Mouse (Mus musculus): ENCODE data around the gene Snx1.
A peak's percentile ranks its signal among the peaks of the same experiment; 100 is the strongest.

The Snx1 gene

GRCm38 (mm10) chr9:66127193-66127546 is 783 bp upstream of the Snx1 start:
- DNase-seq (ENCODE audit: low spot score in 2 of 2): no peak

DNA sequence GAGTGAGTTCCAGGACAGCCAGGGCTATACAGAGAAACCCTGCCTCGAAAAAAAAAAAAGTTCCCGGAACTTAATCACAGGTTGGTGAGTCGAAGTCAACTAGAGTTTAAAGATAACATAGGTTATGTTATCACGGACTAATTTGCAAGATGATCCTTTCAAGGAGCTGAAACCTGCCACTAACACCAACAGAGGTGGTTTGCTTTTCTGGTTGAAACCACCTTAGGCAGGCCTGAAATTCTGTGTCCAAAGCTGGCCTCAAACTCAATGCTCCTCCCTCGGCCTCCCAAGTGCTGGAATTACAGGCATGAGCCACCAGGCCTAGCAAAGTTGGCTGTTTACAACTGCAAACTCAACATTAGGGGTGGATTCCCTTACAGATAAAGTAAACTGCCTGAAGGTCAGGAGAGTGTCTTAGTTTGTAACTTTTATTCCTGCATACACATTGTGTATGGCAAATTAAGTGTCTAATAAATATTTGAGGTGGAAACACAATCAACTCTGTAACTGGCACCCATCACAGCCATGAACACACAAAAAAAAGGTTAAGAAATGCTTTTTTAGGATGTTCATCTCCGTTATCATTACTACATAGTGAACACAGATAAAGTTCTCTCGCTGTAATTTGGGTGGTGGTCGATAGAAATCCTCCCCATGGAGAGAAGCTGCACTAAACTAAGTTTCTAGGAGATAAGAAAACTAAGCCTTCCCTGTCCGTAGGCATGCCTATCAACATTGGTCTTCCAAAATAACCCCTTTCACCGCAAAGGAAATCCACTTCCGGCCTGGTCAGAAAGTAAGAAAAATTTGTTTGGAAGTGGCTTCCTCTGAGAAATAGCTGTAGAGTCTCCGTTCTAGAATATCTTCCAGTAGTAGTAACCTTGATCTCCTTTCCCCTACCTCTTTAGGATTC is 588 bp downstream of the Snx1 start:
- DNase-seq (ENCODE audit: low spot score in 2 of 2): no peak

- peak; percentile 97 to 99 for DNase-seq (ENCODE audit: low spot score in 2 of 2)
Observed at GRCm38 (mm10) chr9:66124681-66125542, 1.5 kb downstream of the Snx1 start.

DNA sequence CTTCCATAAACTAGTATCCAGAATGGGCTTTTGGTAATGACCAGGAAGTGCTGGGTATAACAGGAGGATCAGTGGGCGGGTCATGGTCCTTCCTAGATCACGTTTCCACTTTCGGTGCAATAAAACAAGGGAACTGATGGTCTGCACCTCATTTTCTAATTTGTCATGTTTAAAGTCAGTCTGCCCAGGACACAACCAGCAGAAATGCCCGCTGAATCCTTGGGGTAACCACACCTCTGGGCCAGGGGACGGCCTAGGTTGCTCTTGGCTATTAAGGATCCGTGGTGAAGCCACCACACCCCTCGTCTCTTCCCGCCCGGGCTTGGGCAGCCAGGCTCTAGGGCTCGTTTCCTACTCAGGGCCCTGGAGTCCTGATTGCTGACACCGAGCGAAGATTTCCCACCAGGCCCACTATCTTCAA is 2.3 kb downstream of the Snx1 start:
- DNase-seq (ENCODE audit: low spot score in 2 of 2): peak; percentile 25 to 34

DNA sequence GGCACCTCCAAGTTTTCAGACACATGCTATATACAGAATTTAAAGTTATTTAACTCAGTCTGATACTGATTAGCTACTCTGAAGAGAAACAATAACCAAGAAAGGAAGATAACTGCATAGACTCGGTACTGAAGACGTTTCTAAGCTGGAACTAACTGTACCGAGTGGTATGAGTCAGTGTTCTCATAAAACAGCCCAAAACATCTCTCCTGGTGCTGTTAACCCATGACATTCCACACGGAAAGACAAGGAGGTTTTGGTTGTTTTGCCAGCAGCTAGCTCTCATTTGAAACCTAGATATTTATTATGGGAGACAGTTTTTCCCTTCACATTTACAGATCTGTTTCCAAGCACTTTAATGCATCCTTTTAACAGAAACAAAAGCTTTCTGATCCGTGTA is 2.7 kb downstream of the Snx1 start:
- DNase-seq (ENCODE audit: low spot score in 2 of 2): no peak

DNA sequence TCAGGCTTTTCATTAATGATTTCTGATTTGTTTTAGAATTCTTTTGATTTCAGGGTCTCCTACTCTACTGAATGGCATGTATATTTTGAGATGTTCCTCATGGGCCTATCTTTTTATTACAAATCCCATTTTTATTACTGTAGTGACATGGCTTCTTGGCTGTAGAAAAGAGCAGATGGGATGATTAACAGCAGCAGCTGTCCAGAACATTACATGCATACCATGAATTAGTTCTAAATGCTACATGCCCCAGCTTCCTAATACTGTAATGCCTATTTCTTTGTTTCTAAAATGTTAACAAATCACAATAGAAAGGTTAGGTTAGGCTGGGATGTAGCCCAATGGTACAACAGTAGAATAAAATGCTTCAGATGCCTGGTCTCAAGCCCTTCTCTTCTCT is 5.0 kb downstream of the Snx1 start:
- DNase-seq (ENCODE audit: low spot score in 2 of 2): no peak

- DNase-seq (ENCODE audit: low spot score in 2 of 2): no peak
Observed at GRCm38 (mm10) chr9:66120945-66121344, 5.4 kb downstream of the Snx1 start.

- no peak for DNase-seq (ENCODE audit: low spot score in 2 of 2)
Observed at GRCm38 (mm10) chr9:66120106-66120505, 6.3 kb downstream of the Snx1 start.

DNA sequence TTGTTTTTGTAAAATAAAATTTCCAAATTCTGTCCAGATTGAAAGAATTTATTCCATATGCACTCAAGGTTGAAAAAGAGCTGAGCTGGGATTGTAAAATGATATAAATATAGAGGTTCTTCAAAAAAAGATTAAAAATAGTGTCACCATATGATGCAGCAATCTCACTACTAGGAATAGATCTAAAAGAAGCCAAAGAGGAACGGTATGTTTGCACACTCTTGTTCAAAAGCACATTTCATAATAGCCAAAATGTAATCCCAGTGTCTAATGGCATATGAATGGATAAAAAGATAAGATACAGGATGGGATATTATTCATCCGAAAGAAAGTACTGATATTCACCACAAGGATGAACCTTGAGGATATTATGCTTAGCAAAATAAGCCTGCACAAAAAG is 6.9 kb downstream of the Snx1 start:
- no peak for DNase-seq (ENCODE audit: low spot score in 2 of 2)

- peak in 1 of 2 experiments; percentile 43 for DNase-seq (ENCODE audit: low spot score in 2 of 2)
Observed at GRCm38 (mm10) chr9:66116890-66117289, 9.5 kb downstream of the Snx1 start.

- DNase-seq (ENCODE audit: low spot score in 2 of 2): no peak
Observed at GRCm38 (mm10) chr9:66114341-66114740, 12.0 kb downstream of the Snx1 start.

DNA sequence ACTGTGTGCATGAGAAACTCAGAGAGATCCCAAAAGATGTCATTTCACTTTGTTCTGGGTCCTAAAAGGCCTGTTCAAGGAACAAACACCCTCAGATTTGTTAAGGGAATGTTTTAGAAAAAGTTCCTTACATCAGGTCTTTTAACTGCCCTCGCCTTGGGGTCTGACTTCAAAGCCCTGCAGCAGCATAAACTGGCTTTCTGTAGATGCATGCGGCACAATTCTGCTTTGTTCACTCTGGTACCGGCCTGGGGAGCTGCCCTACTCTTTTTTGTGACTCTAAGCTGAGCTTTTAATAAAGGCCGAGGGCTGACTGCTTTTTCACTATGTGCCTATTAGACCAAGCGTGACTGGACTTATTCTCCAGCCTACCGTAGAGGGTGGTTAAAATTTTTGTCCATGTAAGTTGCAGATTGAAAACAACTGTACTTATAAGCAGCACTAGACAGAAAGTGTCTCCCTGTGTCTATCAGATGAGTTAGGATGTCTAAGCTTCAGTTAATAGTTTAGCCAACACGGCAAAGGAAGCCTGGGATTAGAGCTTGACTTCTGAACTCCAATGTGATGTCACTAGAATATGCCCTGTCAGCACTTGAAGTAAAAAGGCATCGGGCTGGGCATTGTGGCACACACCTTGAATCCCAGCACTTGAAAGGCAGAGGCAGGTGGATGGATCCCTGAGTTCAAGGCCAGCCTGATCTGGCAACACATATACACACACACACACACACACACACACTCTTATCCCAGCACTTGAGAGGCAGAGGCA is 15.6 kb downstream of the Snx1 start:
- DNase-seq (ENCODE audit: low spot score in 2 of 2): no peak

GRCm38 (mm10) chr9:66110126-66110525 is 16.3 kb downstream of the Snx1 start:
- no peak for DNase-seq (ENCODE audit: low spot score in 2 of 2)

GRCm38 (mm10) chr9:66109574-66109973 is 16.8 kb downstream of the Snx1 start:
- DNase-seq (ENCODE audit: low spot score in 2 of 2): no peak

- no peak for DNase-seq (ENCODE audit: low spot score in 2 of 2)
Observed at GRCm38 (mm10) chr9:66105168-66105567, 21.2 kb downstream of the Snx1 start.

GRCm38 (mm10) chr9:66104601-66105000 is 21.8 kb downstream of the Snx1 start:
- DNase-seq (ENCODE audit: low spot score in 2 of 2): no peak

DNA sequence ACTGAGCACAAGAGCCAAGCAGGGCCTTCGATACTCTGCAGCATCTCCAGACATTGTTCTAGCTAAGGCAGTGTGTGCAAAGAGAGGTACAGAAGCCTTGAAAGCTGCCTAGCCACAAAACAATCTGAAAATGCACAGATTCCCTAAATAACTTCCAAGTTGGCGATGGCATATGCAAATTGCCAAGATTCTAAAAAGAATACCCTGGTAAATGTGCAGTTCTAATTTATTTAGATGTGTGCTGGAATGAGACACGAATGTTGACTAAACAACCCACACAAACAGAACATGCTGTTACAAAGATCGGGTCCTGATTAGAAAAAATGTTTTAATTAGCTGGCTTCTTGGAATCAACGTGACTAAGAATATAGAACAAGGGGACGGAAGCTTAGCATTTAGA is 23.7 kb downstream of the Snx1 start:
- no peak for DNase-seq (ENCODE audit: low spot score in 2 of 2)

DNA sequence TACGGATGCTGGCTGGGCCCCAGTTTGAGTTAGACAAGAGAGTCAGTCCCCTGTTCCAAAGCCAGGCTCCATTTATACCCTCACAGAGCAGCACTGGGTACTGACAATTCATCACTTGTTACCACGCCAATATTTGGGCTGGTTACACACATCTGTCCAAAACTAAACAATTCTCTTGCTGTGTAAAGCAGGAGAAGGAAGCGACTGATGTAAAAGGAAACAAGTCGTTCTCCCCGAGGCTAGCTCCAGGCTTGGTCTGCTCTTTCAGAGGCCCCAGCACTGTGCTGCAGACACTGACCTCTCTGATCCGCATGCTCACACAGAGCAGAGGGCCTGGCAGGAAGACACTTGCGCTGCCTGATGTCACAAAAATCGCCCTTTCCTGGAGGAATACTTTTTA is 24.8 kb downstream of the Snx1 start:
- DNase-seq (ENCODE audit: low spot score in 2 of 2): no peak

GRCm38 (mm10) chr9:66092664-66093063 is 33.7 kb downstream of the Snx1 start:
- no peak for DNase-seq (ENCODE audit: low spot score in 2 of 2)

- no peak for DNase-seq (ENCODE audit: low spot score in 2 of 2)
Observed at GRCm38 (mm10) chr9:66091327-66092231, 34.8 kb downstream of the Snx1 start.
